Mouse (Mus musculus) spleen, adult 2 months (tissue): ENCODE results near the gene Zbtb16. TPM values are rescaled to one million over a fixed set of nuclear protein-coding genes. Genes with fewer than 3 reads are reported as not detected.

Experiments
- DNase-seq, 2 experiments: peaks; one replicate each; pipeline versions ENCODE4 v3.0.0 to v3.0.0-alpha.2; 2012 to 2021; ENCODE audit warnings: low spot score in 2 of 2, low read depth in 1 of 2
- H3K27ac ChIP-seq: fragments of 200-500 bp; 2 replicates; pipeline ENCODE4 v1.5.1; 2012; ENCODE audit warnings: low read length, inconsistent platforms; ENCODE audit not compliant: insufficient read depth
- H3K27me3 ChIP-seq: fragments of 200-500 bp; 2 replicates; pipeline ENCODE4 v1.6.1; 2012; ENCODE audit warnings: mild to moderate bottlenecking, moderate library complexity, low read length, inconsistent platforms; ENCODE audit not compliant: control insufficient read depth, insufficient read depth
- H3K36me3 ChIP-seq: fragments of 200-500 bp; 2 replicates; pipeline ENCODE4 v1.6.1; 2012; ENCODE audit warnings: mild to moderate bottlenecking, low read length, inconsistent platforms; ENCODE audit not compliant: control insufficient read depth, insufficient read depth
- H3K4me1 ChIP-seq: fragments of 200-500 bp; 2 replicates; pipeline ENCODE4 v1.6.1; 2011; ENCODE audit warnings: inconsistent platforms; ENCODE audit not compliant: control insufficient read depth, insufficient read depth, insufficient read length
- H3K4me3 ChIP-seq: fragments of 200-500 bp; 2 replicates; pipeline ENCODE4 v1.5.1; 2011; ENCODE audit warnings: mild to moderate bottlenecking, inconsistent platforms; ENCODE audit not compliant: insufficient read depth, insufficient read length; ENCODE audit errors: extremely low read depth
- CTCF ChIP-seq: fragments of 200-500 bp; IDR thresholded peaks from 2 replicates; pipeline ENCODE4 v1.5.1; 2011; ENCODE audit warnings: mild to moderate bottlenecking, inconsistent platforms; ENCODE audit not compliant: insufficient read depth, insufficient read length, insufficient replicate concordance; ENCODE audit errors: extremely low read depth
- POLR2A ChIP-seq: fragments of 200-500 bp; IDR thresholded peaks from 2 replicates; pipeline ENCODE4 v1.6.1; 2011; ENCODE audit warnings: low read depth, low read length, inconsistent platforms
- WGBS: fragments of 180-500 bp; shearing (Covaris S2); methylation state at CpG from one replicate; pipeline ENCODE4 v1.1.7; 2018; 5-methylcytosine and 5-hydroxymethylcytosine counted together
- polyA plus RNA-seq: library from polyadenylated mRNA; depleted of rRNA; stranded (reverse); fragments of >200 nt; gene quantifications from 2 replicates; pipeline ENCODE4 v1.2.3, GENCODE M21; 2012

The Zbtb16 gene
- polyA plus RNA-seq, 1 experiment = 2.5 TPM

DNA sequence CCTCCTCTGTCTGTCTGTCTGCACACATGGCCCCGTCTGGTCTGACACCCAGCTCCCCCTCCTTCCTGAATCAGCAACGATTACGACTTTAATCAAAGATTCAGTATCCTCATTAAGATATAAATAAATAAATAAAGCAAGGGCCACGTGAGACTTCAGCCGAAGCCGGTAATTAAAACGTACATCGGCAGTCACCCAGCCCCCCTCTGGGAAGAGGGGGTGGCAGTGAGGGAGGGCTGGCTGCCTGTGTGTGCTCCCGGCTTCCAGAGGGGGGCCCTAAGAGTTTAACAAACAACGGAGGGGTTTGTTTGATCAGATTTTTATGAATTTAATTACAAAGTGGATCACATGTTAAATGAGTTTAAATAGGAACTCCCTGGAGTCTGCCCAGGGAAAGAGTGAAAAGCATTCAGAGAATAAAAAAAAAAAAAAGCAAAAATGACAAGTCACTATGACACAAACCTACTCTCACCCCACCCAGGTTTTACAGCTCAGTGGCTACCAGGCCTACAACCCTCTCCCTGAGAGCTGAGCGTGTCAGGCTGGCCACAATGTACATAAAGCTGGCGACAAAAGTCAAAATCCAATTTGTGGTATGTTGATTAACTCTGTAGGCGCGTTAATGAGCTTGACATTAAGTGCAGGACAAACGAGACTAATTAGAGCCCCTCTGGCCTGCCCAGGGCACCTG is 173.5 kb downstream of the Zbtb16 start:
- no peak for TF ChIP-seq CTCF
- TF ChIP-seq POLR2A = no peak
- 73% methylated on average over 15 of the region's 15 CpGs for WGBS
- H3K4me1 ChIP-seq = no peaks in the 10 kb centered on the region

DNA sequence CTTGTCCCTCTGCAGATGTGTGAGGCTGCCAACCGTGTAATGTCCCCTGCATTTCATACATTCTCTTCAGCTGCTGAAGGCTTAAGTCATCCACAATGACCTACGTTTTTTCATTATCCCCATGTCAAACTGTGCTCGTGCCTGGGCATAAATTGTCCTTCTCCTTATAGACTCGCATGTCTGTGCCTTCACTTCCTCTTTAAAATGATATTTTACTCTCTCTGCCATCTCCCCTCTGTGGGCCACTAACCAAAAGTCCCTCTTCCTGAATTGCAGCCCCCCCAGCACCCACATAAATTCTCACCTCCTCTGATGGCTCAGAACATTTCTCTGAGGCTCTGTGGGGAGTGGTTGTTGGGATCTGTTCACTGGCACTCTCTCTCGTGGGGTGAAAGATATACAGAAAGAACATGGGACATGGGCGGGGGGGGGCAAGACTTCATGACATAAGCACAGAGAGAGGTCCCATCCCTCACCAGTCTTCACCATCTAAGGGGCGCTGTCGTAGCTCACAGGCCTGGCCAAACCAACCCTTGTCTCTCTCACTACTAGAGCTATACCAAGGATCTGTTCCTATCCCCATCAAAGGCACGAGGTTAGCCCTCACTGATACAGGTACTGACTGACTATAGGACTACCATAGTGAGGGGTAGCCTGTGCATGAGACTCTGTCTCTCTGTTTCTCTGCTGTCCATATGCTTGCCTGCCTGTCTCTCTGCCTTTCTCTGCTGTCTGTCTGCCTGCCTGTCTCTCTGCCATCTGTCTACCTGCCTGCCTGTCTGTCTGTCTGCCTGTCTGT is 174.6 kb downstream of the Zbtb16 start:
- Histone ChIP-seq H3K4me3 (no peak overlapping the region), H3K4me1 (no peaks in the 10 kb centered on the region), H3K27ac (no peak overlapping the region), H3K36me3 (no peaks in the 10 kb centered on the region), H3K27me3 (no peaks in the 10 kb centered on the region)
- DNase-seq = no peak
- TF ChIP-seq CTCF (no peak), POLR2A (no peak)
- 47% methylated on average over 9 of the region's 9 CpGs for WGBS

More for the DNA sequence above, 173.5 kb downstream of the Zbtb16 start:
- no peaks in the 10 kb centered on the region for H3K27me3 ChIP-seq
- DNase-seq = no peak
- H3K27ac ChIP-seq = no peak overlapping the region
- H3K36me3 ChIP-seq = no peaks in the 10 kb centered on the region
- H3K4me3 ChIP-seq = no peak overlapping the region

DNA sequence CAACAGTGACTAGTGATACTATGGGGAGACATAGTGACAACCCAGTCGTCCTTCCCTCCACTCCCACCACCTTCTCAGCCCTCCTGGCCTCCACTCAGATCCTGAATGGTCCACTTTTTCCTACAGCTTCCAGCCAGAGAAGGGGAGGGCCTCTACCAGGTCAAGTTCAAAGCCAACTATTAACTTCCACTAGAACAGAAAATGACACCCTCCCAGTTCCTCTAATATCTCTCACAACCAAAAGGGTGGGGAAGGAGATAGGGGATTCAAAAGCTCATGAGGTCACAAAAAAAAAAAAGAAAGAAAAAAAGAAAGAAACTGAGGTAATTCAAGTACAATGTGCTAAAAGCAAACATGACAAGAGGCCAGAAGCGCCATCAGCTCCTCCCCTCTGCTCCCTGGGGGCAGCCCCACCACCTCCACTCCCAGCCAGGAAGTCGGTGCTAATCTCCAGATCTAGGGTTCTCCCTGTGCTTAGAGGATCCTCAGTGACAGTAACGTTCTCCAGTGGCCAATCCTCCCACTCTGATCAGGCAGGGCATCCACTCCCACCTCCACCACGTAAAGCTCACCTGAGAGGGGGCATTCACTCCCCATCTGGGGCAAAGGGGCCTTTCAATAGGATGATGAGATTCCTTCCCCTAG is 180.4 kb downstream of the Zbtb16 start:
- H3K36me3 ChIP-seq = no peaks in the 10 kb centered on the region
- no peaks in the 10 kb centered on the region for H3K27me3 ChIP-seq
- no peak overlapping the region for H3K4me3 ChIP-seq
- no peak overlapping the region for H3K27ac ChIP-seq
- WGBS = 41% methylated on average over 5 of the region's 5 CpGs
- no peak for TF ChIP-seq POLR2A
- TF ChIP-seq CTCF = no peak
- DNase-seq = no peak
- H3K4me1 ChIP-seq = no peaks in the 10 kb centered on the region

DNA sequence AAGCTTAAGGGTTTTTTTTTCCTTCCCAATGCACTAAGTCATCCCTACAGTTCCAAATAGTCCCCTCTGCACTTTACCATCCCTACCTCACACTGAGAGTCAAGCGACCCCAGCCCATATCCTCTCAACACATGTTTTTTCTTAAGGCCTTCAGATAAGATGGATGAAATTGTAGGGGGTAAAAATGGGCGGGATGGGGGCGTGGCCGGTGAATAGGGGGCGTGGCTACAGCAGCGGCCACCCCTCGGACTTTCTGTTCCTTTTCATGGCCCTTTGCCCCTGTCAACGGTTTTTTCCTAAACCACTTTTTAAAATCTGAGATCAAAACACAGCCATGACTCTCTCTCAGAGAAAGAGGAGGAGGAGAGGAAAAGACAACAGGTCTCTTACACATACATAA is 181.3 kb downstream of the Zbtb16 start:
- WGBS = 43% methylated on average over 8 of the region's 8 CpGs
- Histone ChIP-seq H3K27ac (no peak overlapping the region), H3K4me1 (no peaks in the 10 kb centered on the region), H3K36me3 (no peaks in the 10 kb centered on the region), H3K4me3 (no peak overlapping the region), H3K27me3 (no peaks in the 10 kb centered on the region)
- TF ChIP-seq CTCF (no peak), POLR2A (no peak)
- DNase-seq = no peak

DNA sequence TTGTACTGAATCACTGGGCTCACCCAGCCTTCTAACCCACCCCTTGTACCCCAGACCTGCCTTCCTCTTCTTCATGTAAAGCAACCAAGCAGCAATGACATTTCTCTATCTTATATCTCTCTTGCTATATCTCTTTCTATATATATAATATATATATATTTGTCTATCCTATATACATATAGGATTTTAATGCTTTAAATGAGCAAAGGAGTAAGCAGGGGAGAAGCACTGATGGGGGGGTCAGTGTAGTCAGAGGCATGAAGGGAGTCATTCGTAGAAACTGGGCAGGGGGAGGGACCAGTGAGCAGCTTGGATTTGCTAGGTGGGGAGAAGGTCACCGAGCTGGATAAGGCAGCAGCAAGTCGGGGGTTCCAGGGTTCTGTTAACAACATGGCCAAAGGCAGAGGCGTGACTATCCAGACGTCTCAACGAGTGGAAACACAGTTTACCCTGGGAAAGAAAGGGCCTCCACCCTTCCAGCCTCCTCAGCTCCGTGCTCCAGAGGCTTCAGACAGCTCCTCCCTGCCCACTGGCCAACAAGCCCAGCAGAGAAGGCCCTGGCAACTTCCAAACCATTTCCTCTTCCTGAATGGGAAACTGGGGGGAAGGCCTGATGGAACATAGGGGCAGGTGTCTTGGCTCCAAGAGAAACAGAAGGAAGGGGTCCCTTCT is 182.5 kb downstream of the Zbtb16 start:
- no peak for TF ChIP-seq CTCF
- TF ChIP-seq POLR2A = no peak
- no peak for DNase-seq
- H3K36me3 ChIP-seq = no peaks in the 10 kb centered on the region
- peaks cover 6% of the 10 kb centered on the region; the same call in 1 of the 2 replicates for H3K27me3 ChIP-seq
- no peak overlapping the region for H3K4me3 ChIP-seq
- H3K27ac ChIP-seq = no peak overlapping the region
- WGBS = 80% methylated on average over 7 of the region's 7 CpGs
- H3K4me1 ChIP-seq = 0 out of 2 replicates have a peak, but pooled peaks cover 2% of the 10 kb centered on the region

DNA sequence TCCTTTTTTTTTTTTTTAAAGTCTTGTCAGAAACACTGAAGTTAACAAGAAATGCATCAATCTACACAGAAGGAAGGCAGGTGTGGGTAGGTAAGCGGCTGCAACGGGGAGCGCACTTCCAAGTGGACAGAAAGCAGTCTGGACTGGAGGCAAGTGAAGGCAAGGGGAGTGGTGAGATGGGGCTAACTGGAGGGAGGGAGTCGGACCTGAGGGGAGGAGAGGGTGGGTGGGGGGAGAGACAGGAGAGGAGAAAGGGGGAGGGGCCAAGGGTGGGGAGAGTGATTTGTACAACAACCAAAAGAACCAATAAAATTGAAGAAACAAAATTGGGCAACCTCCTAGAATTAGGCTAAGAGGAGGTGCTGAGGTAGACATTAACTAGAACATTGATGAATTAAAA is 184.0 kb downstream of the Zbtb16 start:
- whole genome bisulfite sequencing = 86% methylated on average over 4 of the region's 4 CpGs
- peaks cover 6% of the 10 kb centered on the region; the same call in 1 of the 2 replicates for H3K27me3 ChIP-seq
- no peak for DNase-seq
- TF ChIP-seq POLR2A (no peak), CTCF (no peak)
- H3K36me3 ChIP-seq = no peaks in the 10 kb centered on the region
- H3K27ac ChIP-seq = no peak overlapping the region
- no peak overlapping the region for H3K4me3 ChIP-seq
- H3K4me1 ChIP-seq = 0 out of 2 replicates have a peak, but pooled peaks cover 2% of the 10 kb centered on the region
